Mouse (Mus musculus) heart, embryonic 14.5 days (tissue): Measurements from ENCODE around the gene Mical1. TPM values are rescaled to one million over a fixed set of nuclear protein-coding genes. Genes with fewer than 3 reads are reported as not detected.

ENCODE experiments used
- ATAC-seq: fragments of 200-750 bp; cut with Nextera tagmentation; 2 replicates; pipeline ENCODE4 v1.8.0; 2017; ENCODE audit warnings: low read depth, moderate TSS enrichment; ENCODE audit not compliant: insufficient number of reproducible peaks, insufficient read depth, low FRiP score
- H3K27ac ChIP-seq, 2 experiments: fragments of 200-500 bp in 1 of 2; fragments of 300-500 bp in 1 of 2; sonication (generic) in 1 of 2; replicated peaks in 1 of 2; 2 replicates each; pipeline ENCODE4 v1.5.1; 2012 to 2014; ENCODE audit warnings: low read depth in 2 of 2, low read length in 2 of 2, control low read depth in 1 of 2, mild to moderate bottlenecking in 1 of 2, mixed read lengths in 1 of 2; ENCODE audit not compliant: control insufficient read depth in 1 of 2, insufficient read depth in 1 of 2
- H3K27me3 ChIP-seq: fragments of 300-500 bp; sonication (generic); 2 replicates; pipeline ENCODE4 v1.6.1; 2014; ENCODE audit warnings: mild to moderate bottlenecking, low read length, control low read depth; ENCODE audit not compliant: control insufficient read depth, insufficient read depth
- H3K36me3 ChIP-seq: fragments of 300-500 bp; sonication (generic); 2 replicates; pipeline ENCODE4 v1.6.1; 2014; ENCODE audit warnings: mild to moderate bottlenecking, control low read depth, low read length, mixed read lengths; ENCODE audit not compliant: control insufficient read depth, insufficient read depth
- H3K4me1 ChIP-seq, 2 experiments: fragments of 200-500 bp in 1 of 2; fragments of 300-500 bp in 1 of 2; sonication (generic) in 1 of 2; 2 replicates each; pipeline ENCODE4 v1.6.1; 2012 to 2014; ENCODE audit warnings: low read length in 2 of 2, control low read depth in 1 of 2, mixed read lengths in 1 of 2; ENCODE audit not compliant: control insufficient read depth in 2 of 2, insufficient read depth in 2 of 2
- H3K4me2 ChIP-seq: fragments of 300-500 bp; sonication (generic); 2 replicates; pipeline ENCODE4 v1.6.1; 2014; ENCODE audit warnings: mild to moderate bottlenecking, low read length
- H3K4me3 ChIP-seq, 2 experiments: fragments of 200-500 bp in 1 of 2; fragments of 300-500 bp in 1 of 2; sonication (generic) in 1 of 2; 2 replicates each; pipeline ENCODE4 v1.5.1; 2012 to 2014; ENCODE audit warnings: low read length in 2 of 2, mild to moderate bottlenecking in 2 of 2, control low read depth in 1 of 2, low read depth in 1 of 2, moderate library complexity in 1 of 2; ENCODE audit not compliant: control insufficient read depth in 1 of 2, insufficient read depth in 1 of 2
- H3K9ac ChIP-seq: fragments of 300-500 bp; sonication (generic); 2 replicates; pipeline ENCODE4 v1.6.1; 2014; ENCODE audit warnings: mild to moderate bottlenecking, low read length
- H3K9me3 ChIP-seq: fragments of 300-500 bp; sonication (generic); 2 replicates; pipeline ENCODE4 v1.6.1; 2016; ENCODE audit warnings: low read length, control low read depth; ENCODE audit not compliant: control insufficient read depth
- WGBS: fragments of 180-500 bp; shearing (Covaris S2); extraction: QIAGEN DNeasy Blood & Tissue Kit; methylation state at CpG from one replicate; pipeline ENCODE4 v1.1.7; 2014; 5-methylcytosine and 5-hydroxymethylcytosine counted together
- polyA plus RNA-seq: library from polyadenylated mRNA; unstranded; fragments of >200 nt; fragmentation: Nextera tagmentation; extraction: Ambion mirVana; gene quantifications from 2 replicates; pipeline ENCODE4 v1.2.1, GENCODE M21; 2014

Gene Mical1
- polyA plus RNA-seq, 1 experiment from 2014 or later, result 32.1 TPM

- H3K27me3 ChIP-seq, result no peaks in the 10 kb centered on the region
- H3K9ac ChIP-seq, result peak overlapping the region; percentile 88
- H3K4me1 ChIP-seq, result peaks cover 37 to 60% of the 10 kb centered on the region in 2 experiments
- peak overlapping the region; percentile 95 for H3K4me2 ChIP-seq
- peak; percentile 60 for ATAC-seq
- H3K4me3 ChIP-seq, result peak overlapping the region; percentile 62 to 77
- peaks cover 44% of the 10 kb centered on the region for H3K36me3 ChIP-seq
- H3K27ac ChIP-seq, result peak overlapping the region; percentile 76 to 95
- WGBS, result 4% methylated on average over 20 of the region's 20 CpGs
- H3K9me3 ChIP-seq, result no peaks in the 10 kb centered on the region
Observed at GRCm38 (mm10) chr10:41477278-41478181, 1.4 kb downstream of the Mical1 start.

GRCm38 (mm10) chr10:41479961-41480360 lies 3.8 kb downstream of the Mical1 start:
- Histone ChIP-seq H3K9me3 (no peaks in the 10 kb centered on the region), H3K4me2 (no peak overlapping the region), H3K27ac (no peak overlapping the region), H3K9ac (no peak overlapping the region), H3K27me3 (no peaks in the 10 kb centered on the region), H3K36me3 (peaks cover 68% of the 10 kb centered on the region), H3K4me3 (no peak overlapping the region), H3K4me1 (peaks cover 27 to 36% of the 10 kb centered on the region in 2 experiments)
- no peak for ATAC-seq
- WGBS, result 86% methylated on average over 3 of the region's 3 CpGs

- peaks cover 81% of the 10 kb centered on the region for H3K36me3 ChIP-seq
- H3K4me2 ChIP-seq, result peak overlapping the region; percentile 13; the same call in 1 of the 2 replicates
- WGBS, result 42% methylated on average over 33 of the region's 33 CpGs
- no peaks in the 10 kb centered on the region for H3K9me3 ChIP-seq
- no peak overlapping the region for H3K27ac ChIP-seq
- no peak overlapping the region for H3K4me3 ChIP-seq
- no peak for ATAC-seq
- H3K27me3 ChIP-seq, result no peaks in the 10 kb centered on the region
- H3K4me1 ChIP-seq, result peaks cover 22 to 24% of the 10 kb centered on the region in 2 experiments
- peak overlapping the region; percentile 34; the same call in 1 of the 2 replicates for H3K9ac ChIP-seq
Observed at GRCm38 (mm10) chr10:41480938-41481880, 5.1 kb downstream of the Mical1 start.

- 93% methylated on average over 7 of the region's 7 CpGs for WGBS
- Histone ChIP-seq H3K27ac (no peak overlapping the region), H3K4me3 (no peak overlapping the region), H3K27me3 (no peaks in the 10 kb centered on the region), H3K4me1 (peaks cover 17 to 20% of the 10 kb centered on the region in 2 experiments), H3K4me2 (no peak overlapping the region), H3K9me3 (no peaks in the 10 kb centered on the region), H3K36me3 (peaks cover 93% of the 10 kb centered on the region), H3K9ac (no peak overlapping the region)
- no peak for ATAC-seq
Observed at GRCm38 (mm10) chr10:41482446-41482845, 6.3 kb downstream of the Mical1 start.

- H3K9me3 ChIP-seq, result no peaks in the 10 kb centered on the region
- H3K4me1 ChIP-seq, result peaks cover 14 to 27% of the 10 kb centered on the region in 2 experiments
- H3K9ac ChIP-seq, result no peak overlapping the region
- no peak overlapping the region for H3K4me3 ChIP-seq
- no peak overlapping the region for H3K27ac ChIP-seq
- WGBS, result 92% methylated on average over 16 of the region's 16 CpGs
- no peak for ATAC-seq
- no peak overlapping the region for H3K4me2 ChIP-seq
- peaks cover 77% of the 10 kb centered on the region for H3K36me3 ChIP-seq
- H3K27me3 ChIP-seq, result no peaks in the 10 kb centered on the region
Observed at GRCm38 (mm10) chr10:41485778-41486177, 9.7 kb downstream of the Mical1 start.

- Histone ChIP-seq H3K4me2 (no peak overlapping the region), H3K9ac (no peak overlapping the region), H3K4me1 (peaks cover 6 to 19% of the 10 kb centered on the region in 2 experiments; a peak in 3 of 4 replicates), H3K4me3 (no peak overlapping the region), H3K27me3 (no peaks in the 10 kb centered on the region), H3K9me3 (no peaks in the 10 kb centered on the region), H3K36me3 (peaks cover 70% of the 10 kb centered on the region), H3K27ac (no peak overlapping the region)
- WGBS, result 90% methylated on average over 14 of the region's 14 CpGs
- no peak for ATAC-seq
Observed at GRCm38 (mm10) chr10:41486506-41487170, 10.5 kb downstream of the Mical1 start.

GRCm38 (mm10) chr10:41488877-41489276 lies 12.8 kb downstream of the Mical1 start:
- Histone ChIP-seq H3K36me3 (peaks cover 48% of the 10 kb centered on the region), H3K4me1 (peaks cover 6 to 17% of the 10 kb centered on the region in 2 experiments; a peak in 3 of 4 replicates), H3K27ac (no peak overlapping the region), H3K9ac (peak overlapping the region; percentile 78), H3K4me3 (peak overlapping the region; percentile 54 to 62), H3K27me3 (no peaks in the 10 kb centered on the region), H3K4me2 (peak overlapping the region; percentile 100), H3K9me3 (no peaks in the 10 kb centered on the region)
- WGBS, result 43% methylated on average over 7 of the region's 7 CpGs
- no peak for ATAC-seq
